Mouse (Mus musculus) midbrain, embryonic 11.5 days (tissue): ENCODE data around the gene Pde1a. TPM values are rescaled to one million over a fixed set of nuclear protein-coding genes. Genes with fewer than 3 reads are reported as not detected.
"Not testable (repeated sequence)": the region's sequence is repeated elsewhere in the genome, so short reads cannot be mapped to it uniquely, and the experiment has no call there.

ENCODE experiments used
- ATAC-seq: fragments of 200-750 bp; cut with Nextera tagmentation; 2 replicates; pipeline ENCODE4 v1.8.0; 2017; ENCODE audit warnings: moderate TSS enrichment, moderate library complexity; ENCODE audit not compliant: low FRiP score
- DNase-seq: peaks from one replicate; pipeline ENCODE4 v3.0.0; 2015; ENCODE audit warnings: low spot score; ENCODE audit errors: missing footprints
- H3K27ac ChIP-seq: fragments of 300-500 bp; sonication (generic); 2 replicates; pipeline ENCODE4 v1.5.1; 2014; ENCODE audit warnings: low read depth, low read length
- H3K27me3 ChIP-seq: fragments of 300-500 bp; sonication (generic); 2 replicates; pipeline ENCODE4 v1.6.1; 2014; ENCODE audit warnings: mild to moderate bottlenecking, low read length, moderate library complexity, mixed read lengths; ENCODE audit not compliant: control insufficient read depth, insufficient read depth
- H3K36me3 ChIP-seq: fragments of 300-500 bp; sonication (generic); 2 replicates; pipeline ENCODE4 v1.6.1; 2014; ENCODE audit warnings: mild to moderate bottlenecking, low read length, moderate library complexity, mixed read lengths; ENCODE audit not compliant: control insufficient read depth, insufficient read depth
- H3K4me1 ChIP-seq: fragments of 300-500 bp; sonication (generic); 2 replicates; pipeline ENCODE4 v1.6.1; 2014; ENCODE audit warnings: low read length; ENCODE audit not compliant: control insufficient read depth, insufficient read depth
- H3K4me2 ChIP-seq: fragments of 300-500 bp; sonication (generic); 2 replicates; pipeline ENCODE4 v1.6.1; 2014; ENCODE audit warnings: mild to moderate bottlenecking, moderate library complexity
- H3K4me3 ChIP-seq: fragments of 300-500 bp; sonication (generic); 2 replicates; pipeline ENCODE4 v1.5.1; 2014; ENCODE audit warnings: low read depth, low read length
- H3K9ac ChIP-seq: fragments of 300-500 bp; sonication (generic); 2 replicates; pipeline ENCODE4 v1.6.1; 2014; ENCODE audit warnings: low read length
- H3K9me3 ChIP-seq: fragments of 300-500 bp; sonication (generic); 2 replicates; pipeline ENCODE4 v1.6.1; 2016; ENCODE audit warnings: low read length; ENCODE audit not compliant: control insufficient read depth
- WGBS: fragments of 180-500 bp; shearing (Covaris S2); extraction: QIAGEN DNeasy Blood & Tissue Kit; methylation state at CpG from one replicate; pipeline ENCODE4 v1.1.7; 2014; 5-methylcytosine and 5-hydroxymethylcytosine counted together
- polyA plus RNA-seq: library from polyadenylated mRNA; unstranded; fragments of >200 nt; fragmentation: Nextera tagmentation; extraction: Ambion mirVana; gene quantifications from 2 replicates; pipeline ENCODE4 v1.2.1, GENCODE M21; 2014

Pde1a gene
- polyA plus RNA-seq, 1 experiment from 2014 or later, result 1.2 TPM

GRCm38 (mm10) chr2:79891760-79892570 is 237.3 kb downstream of the Pde1a start:
- WGBS, result 87% methylated on average over 5 of the region's 5 CpGs
- DNase-seq, result no peak
- Histone ChIP-seq H3K9me3 (no peaks in the 10 kb centered on the region), H3K27me3 (no peaks in the 10 kb centered on the region), H3K4me2 (no peak overlapping the region), H3K4me3 (no peak overlapping the region), H3K36me3 (no peaks in the 10 kb centered on the region), H3K9ac (no peak overlapping the region), H3K4me1 (no peaks in the 10 kb centered on the region), H3K27ac (no peak overlapping the region)
- ATAC-seq, result no peak

- DNase-seq (no peak), ATAC-seq (no peak)
- Histone ChIP-seq H3K36me3 (no peaks in the 10 kb centered on the region), H3K4me1 (no peaks in the 10 kb centered on the region), H3K9ac (no peak overlapping the region), H3K27ac (no peak overlapping the region), H3K4me2 (no peak overlapping the region), H3K27me3 (no peaks in the 10 kb centered on the region), H3K4me3 (no peak overlapping the region), H3K9me3 (no peaks in the 10 kb centered on the region)
- WGBS, result 90% methylated on average over 8 of the region's 8 CpGs
Measured at GRCm38 (mm10) chr2:79890726-79891125, 238.5 kb downstream of the Pde1a start.

GRCm38 (mm10) chr2:79883631-79884350 is 245.5 kb downstream of the Pde1a start:
- H3K9me3 ChIP-seq, result no peaks in the 10 kb centered on the region
- no peak for ATAC-seq
- no peak for DNase-seq

GRCm38 (mm10) chr2:79883210-79883609 is 246.0 kb downstream of the Pde1a start:
- ATAC-seq (no peak), DNase-seq (no peak)
- H3K27me3 ChIP-seq, result no peaks in the 10 kb centered on the region
- no peak overlapping the region for H3K4me2 ChIP-seq
- H3K27ac ChIP-seq, result no peak overlapping the region
- H3K9ac ChIP-seq, result no peak overlapping the region
- WGBS, result 95% methylated on average over 4 of the region's 4 CpGs
- no peaks in the 10 kb centered on the region for H3K4me1 ChIP-seq
- no peaks in the 10 kb centered on the region for H3K9me3 ChIP-seq
- no peak overlapping the region for H3K4me3 ChIP-seq
- no peaks in the 10 kb centered on the region for H3K36me3 ChIP-seq

More at GRCm38 (mm10) chr2:79883631-79884350, 245.5 kb downstream of the Pde1a start:
- Histone ChIP-seq H3K4me1 (no peaks in the 10 kb centered on the region), H3K9ac (no peak overlapping the region), H3K4me2 (no peak overlapping the region), H3K27me3 (no peaks in the 10 kb centered on the region), H3K27ac (no peak overlapping the region), H3K4me3 (no peak overlapping the region), H3K36me3 (no peaks in the 10 kb centered on the region)
- 83% methylated on average over 6 of the region's 6 CpGs for WGBS

- Histone ChIP-seq H3K4me3 (no peak overlapping the region), H3K4me2 (no peak overlapping the region), H3K9ac (no peak overlapping the region), H3K27me3 (no peaks in the 10 kb centered on the region), H3K9me3 (no peaks in the 10 kb centered on the region), H3K27ac (no peak overlapping the region), H3K4me1 (no peaks in the 10 kb centered on the region), H3K36me3 (no peaks in the 10 kb centered on the region)
- DNase-seq (peak; percentile 93), ATAC-seq (peak; percentile 88)
- WGBS, result 53% methylated on average over 9 of the region's 9 CpGs
Measured at GRCm38 (mm10) chr2:79865275-79865999, 263.8 kb downstream of the Pde1a start.

- no peak overlapping the region for H3K9ac ChIP-seq
- 86% methylated on average over 1 of the region's 1 CpGs for WGBS
- ATAC-seq, result no peak
- no peaks in the 10 kb centered on the region for H3K36me3 ChIP-seq
- no peak overlapping the region for H3K4me3 ChIP-seq
- H3K27ac ChIP-seq, result no peak overlapping the region
- no peak for DNase-seq
- no peaks in the 10 kb centered on the region for H3K27me3 ChIP-seq
- H3K4me2 ChIP-seq, result no peak overlapping the region
- H3K4me1 ChIP-seq, result no peaks in the 10 kb centered on the region
- H3K9me3 ChIP-seq, result no peaks in the 10 kb centered on the region
Measured at GRCm38 (mm10) chr2:79856874-79857273, 272.4 kb downstream of the Pde1a start.

- not testable (repeated sequence) for H3K27ac ChIP-seq, H3K4me3 ChIP-seq, H3K9ac ChIP-seq, DNase-seq, H3K27me3 ChIP-seq, H3K9me3 ChIP-seq, H3K4me1 ChIP-seq, ATAC-seq, H3K36me3 ChIP-seq, H3K4me2 ChIP-seq
- WGBS, result 85% methylated on average over 13 of the region's 13 CpGs
Measured at GRCm38 (mm10) chr2:79847396-79847795, 281.9 kb downstream of the Pde1a start.

GRCm38 (mm10) chr2:79839513-79839912 is 289.7 kb downstream of the Pde1a start:
- no peak overlapping the region for H3K9ac ChIP-seq
- no peaks in the 10 kb centered on the region for H3K36me3 ChIP-seq
- WGBS, result 79% methylated on average over 5 of the region's 5 CpGs
- H3K9me3 ChIP-seq, result no peaks in the 10 kb centered on the region
- no peaks in the 10 kb centered on the region for H3K27me3 ChIP-seq
- no peak for DNase-seq
- H3K4me1 ChIP-seq, result no peaks in the 10 kb centered on the region
- no peak overlapping the region for H3K27ac ChIP-seq
- no peak overlapping the region for H3K4me2 ChIP-seq
- H3K4me3 ChIP-seq, result no peak overlapping the region
- ATAC-seq, result no peak

GRCm38 (mm10) chr2:79839090-79839489 is 290.2 kb downstream of the Pde1a start:
- H3K4me2 ChIP-seq, result no peak overlapping the region
- no peak for ATAC-seq
- no peaks in the 10 kb centered on the region for H3K27me3 ChIP-seq
- no peak overlapping the region for H3K27ac ChIP-seq
- H3K9ac ChIP-seq, result no peak overlapping the region
- no peaks in the 10 kb centered on the region for H3K9me3 ChIP-seq
- WGBS, result 83% methylated on average over 6 of the region's 6 CpGs
- DNase-seq, result no peak
- H3K4me3 ChIP-seq, result no peak overlapping the region
- no peaks in the 10 kb centered on the region for H3K36me3 ChIP-seq
- H3K4me1 ChIP-seq, result no peaks in the 10 kb centered on the region
